Mouse (Mus musculus): ENCODE data around the gene Mrpl1.

Mrpl1 gene

DNA sequence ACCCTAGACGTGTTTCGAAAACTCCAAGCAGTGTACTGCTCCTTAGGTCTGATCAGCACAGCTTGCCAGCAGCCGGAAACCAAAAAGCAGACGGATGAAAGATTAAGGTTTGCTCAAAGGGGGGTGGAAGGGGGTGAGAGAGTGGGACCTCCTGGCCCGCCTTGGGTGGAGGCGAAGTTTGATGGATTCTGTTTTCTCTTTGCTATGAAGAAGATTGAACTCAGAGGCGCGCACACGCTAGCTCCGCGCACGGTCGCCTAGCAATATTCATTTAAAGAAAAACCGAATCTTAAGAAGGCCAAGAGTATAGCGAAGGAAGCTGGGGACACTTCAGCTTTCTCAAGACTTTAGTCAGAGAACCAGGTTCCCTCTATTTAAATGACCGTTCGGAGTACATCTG is at the start of gene Mrpl1:
Gene Mrpl1 (plus strand): TSS at position 35 of the 400 bp plus-strand sequence.
- DNase-seq (ENCODE audit: low read depth, low spot score) = no peak

DNA sequence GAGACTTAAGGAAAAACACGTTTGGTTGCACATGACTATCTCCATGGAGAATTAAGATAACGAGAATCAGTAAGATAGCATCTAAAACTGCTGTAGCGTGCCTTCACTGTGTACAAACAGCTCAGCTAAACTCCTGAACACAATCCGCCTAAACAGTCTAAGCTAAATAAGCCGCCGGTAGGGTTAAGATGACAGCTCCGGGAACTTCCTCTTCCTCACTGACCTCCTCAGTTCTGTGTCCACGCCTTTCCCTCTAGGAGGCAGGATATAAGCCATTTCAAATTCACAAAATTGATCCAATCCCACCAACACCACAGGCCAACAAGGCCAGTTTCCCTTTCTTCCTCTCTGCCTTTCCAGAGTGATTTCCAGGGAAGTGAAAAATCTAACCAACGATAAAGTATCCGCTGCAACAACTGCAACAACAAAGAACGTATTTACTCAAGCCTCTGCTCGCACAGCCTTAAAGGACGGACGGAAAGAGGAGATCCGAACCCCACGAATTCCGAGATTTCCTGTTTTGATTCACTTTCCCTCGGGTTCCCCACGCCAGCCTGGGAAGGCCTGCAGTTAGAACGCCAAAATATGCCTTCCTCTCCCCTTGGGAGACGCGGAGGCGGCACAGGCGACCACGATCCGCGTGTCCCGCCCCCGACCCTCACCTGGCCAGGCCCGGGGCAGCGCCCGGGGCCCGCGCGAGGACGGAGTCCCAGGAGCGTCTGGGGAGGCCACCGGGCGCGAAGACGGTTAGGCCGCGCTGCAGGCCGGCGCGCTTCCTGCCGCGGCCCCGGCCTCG is 48.6 kb upstream of the Mrpl1 start:
- DNase-seq (ENCODE audit: low read depth, low spot score) = no peak

DNA sequence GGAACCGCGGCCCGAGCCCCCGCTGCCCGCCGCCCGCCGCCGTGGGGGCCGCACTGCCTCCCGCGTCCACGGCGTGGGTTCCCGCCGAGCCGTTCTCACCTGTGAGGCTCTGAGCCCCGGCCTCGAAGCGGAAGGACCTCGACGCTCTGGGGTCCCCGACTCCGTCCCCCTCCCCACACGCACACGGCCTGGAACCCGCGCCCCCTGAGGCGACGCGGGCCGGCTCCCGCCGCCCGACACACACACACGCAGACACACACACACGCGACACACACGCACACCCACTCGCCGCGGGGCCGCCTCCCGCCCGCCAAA is 48.1 kb upstream of the Mrpl1 start:
- DNase-seq (ENCODE audit: low read depth, low spot score) = no peak

DNA sequence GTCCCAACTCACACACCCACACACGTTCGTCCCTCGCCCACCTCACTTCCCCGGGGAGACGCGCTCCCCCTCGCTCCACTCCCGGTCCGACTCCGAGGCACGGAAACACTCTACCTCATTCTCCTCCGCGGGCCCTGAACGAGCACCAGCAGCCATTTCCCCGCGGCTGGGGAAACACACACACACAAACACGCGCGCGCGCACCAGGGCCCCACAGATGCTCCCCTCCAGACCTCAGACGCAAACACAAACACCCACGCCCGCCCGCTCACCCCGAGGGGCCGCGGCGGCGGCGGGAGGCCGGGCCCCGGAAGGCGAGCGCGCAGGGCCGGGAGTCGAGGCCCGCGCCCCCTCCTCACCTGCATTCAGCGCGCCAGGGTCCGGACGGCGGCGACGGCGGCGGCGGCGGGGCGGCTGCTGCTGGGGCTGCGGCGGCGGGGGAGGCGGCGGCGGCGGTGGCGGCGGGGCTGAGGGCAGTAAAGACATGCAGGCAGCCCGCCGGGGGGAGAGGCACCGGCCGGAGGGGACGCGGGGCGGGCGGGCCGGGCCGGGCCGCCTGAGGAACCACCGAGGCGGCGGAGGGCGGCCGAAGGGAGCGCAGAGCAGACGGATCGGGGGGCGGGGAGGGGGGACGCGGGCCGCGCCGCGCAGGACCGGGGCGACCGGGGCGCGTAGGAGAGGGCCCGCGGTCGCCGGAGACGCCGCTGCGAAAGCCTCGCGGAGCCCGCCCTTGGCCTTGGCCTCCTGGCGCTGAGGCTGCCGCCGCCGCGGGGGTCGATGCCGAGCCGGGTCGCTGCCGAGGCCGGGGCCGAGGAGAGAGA is 47.5 kb upstream of the Mrpl1 start:
- no peak for DNase-seq (ENCODE audit: low read depth, low spot score)

DNA sequence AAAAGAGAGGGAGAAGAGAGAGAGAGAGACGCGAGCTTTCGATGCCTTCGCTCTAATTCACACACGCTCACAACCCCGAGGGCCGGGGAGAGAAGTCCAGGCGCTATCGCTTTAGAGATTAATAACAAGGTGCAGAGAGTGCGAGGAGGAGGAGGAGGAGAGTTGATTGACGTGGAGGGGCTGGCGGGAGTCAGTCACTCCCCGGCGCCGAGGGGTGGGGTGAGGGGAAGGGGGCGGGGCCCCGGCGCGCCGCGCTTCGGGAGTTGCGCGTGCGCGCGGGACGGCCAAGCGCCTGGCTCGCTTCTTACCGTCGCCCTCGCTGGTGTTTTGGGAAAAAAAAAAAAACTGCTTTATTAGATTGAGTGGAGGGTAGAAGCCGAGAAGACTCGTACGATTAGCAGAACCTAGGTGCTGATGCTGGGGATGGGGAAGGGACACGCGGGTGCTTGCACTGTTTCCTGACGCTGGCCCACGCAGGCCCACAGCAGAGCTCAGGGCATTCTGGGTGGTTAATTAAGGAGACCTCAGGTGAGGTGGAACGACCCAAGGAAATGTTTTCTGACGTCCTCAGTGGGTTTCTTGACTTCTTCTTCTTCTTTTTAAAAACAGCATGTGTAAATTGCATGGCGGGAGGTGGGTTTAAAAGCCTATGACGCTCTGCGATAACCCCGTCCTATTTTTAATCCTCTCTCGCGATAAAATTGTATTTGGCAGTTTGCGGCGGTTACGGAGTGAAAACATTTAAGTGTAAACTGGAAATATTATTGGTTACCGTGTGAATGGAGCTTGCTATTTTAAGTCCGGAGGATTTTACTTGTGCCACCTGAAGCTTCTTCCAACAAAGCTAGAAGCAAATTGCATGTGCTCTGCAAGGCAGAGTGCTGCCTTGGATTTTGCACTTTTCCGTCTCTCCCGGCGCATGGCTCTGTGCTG is 46.6 kb upstream of the Mrpl1 start:
- peak; percentile 77 for DNase-seq (ENCODE audit: low read depth, low spot score)

DNA sequence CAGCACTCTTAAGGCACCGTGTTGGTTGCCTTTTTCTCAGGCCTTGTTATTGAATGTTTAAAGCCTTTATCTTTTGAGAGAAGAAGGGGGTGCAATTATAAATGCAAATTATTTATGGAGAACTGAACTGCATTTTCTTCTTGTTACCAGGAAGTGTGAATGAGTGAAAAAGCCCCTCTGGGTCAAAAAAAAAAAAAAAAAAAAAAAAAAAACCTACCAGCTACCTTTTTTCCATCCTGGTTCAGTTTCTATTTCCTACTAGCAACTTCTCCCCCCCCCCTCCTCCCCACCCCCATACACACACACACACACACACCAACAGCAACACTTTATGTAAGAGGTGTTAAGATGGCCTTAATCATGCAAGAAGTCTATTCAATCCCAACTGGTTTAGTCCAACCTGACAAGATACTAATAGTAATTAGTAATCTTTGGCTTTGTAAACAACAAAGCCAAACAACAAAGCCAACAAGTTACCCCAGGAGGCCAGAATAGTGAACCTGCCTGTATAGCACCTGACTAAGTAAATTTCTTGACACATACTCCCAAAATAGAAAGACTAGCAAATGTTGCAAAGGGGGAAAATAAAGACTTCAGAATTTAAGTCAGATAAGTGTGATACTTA is 45.8 kb upstream of the Mrpl1 start:
- no peak for DNase-seq (ENCODE audit: low read depth, low spot score)

DNA sequence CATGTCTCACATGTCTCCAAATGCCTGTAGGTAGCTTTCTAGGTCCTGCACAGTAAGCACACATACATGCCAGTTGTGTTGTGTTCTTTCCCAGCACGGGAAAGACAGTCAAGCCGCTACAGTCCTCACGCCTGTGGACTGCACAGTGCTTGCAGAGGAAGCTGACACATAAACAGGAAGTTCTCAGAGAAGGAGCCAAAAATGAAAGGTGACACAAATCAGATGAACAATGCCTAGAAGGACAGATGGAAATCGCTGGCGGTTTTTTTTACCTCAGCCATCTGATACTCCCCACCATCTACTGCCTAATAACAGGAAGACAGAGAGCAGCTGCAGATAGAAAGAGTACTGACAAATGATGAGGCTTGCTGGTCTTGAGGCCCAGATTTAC is 45.3 kb upstream of the Mrpl1 start, which contains the start of gene Cnot6l:
Gene Cnot6l (minus strand): TSS at position 151 of the 391 bp plus-strand sequence.
- no peak for DNase-seq (ENCODE audit: low read depth, low spot score)

DNA sequence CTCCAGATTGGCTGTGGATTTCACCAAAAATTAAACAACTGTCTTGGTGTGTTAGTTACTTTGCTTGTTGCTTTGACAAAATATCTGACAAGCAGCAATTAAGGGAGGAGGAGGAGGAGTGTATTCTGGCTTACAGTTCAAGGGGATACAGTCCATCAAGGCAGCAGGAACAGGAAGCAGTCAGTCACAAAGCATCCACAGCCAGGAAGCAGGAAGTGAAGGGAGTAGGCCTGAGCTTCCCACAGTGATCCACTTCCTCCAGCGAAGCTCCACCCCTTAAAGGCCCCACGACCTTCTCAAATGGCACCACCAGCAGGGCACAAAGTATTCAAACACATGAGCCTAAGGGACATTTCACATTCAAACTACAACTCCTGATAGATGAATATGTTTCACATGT is 42.5 kb upstream of the Mrpl1 start:
- DNase-seq (ENCODE audit: low read depth, low spot score) = no peak

DNA sequence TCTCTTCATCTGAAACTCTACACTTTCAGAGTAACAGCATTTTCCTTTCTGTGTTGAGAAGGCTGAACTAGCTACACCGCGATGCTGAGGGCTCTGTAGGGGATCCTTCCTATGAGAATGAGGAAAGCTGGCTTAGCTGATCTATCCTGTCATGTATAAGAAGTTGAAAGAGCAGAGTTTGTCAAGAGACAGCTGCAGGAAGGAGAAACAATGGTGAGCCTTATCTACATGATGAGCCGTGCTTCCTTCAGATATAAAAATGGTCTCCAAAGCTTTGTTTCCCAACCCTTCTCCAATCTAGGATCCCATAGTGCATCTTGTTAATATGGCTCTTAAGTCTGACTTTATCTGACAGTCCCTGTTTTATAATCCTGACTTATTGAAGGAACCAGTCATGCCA is 38.9 kb upstream of the Mrpl1 start:
- no peak for DNase-seq (ENCODE audit: low read depth, low spot score)

DNA sequence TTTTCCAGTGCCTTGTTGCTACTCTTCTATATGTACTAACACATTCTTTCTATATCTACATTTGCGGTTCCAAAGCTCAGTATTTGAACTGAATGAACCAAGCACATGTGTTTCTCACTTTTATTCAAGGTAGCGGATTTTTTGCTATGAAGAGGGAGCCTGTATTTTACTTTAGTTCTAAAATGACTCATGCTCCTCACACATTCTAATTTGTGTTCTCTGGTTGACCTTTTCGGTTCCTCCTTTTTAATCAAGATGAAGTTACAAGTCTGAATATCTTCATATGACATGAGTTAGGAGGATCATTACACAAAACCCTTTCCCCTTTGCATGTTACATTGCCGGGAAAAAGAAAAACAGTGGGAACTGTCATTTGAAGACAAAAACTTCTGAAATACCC is 37.5 kb upstream of the Mrpl1 start:
- DNase-seq (ENCODE audit: low read depth, low spot score) = no peak

DNA sequence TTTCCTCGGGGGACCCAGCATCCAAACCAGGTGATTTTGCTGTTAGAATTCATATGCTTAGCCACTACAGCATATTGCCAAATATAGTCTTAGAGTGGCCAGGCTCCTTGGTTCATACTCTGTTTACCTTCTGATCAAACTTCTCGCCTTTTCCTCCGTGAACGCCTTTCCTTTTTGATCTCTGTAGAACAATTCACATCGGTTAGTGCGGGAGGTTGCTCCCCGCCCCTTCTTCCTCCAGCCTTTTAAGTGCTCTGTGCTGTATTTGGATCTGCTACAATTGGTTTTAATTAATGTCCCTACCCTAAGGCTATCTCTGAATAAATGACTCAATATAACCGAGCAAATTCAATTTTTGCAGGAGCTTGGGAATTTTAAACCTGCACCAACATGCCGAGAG is 33.2 kb upstream of the Mrpl1 start:
- no peak for DNase-seq (ENCODE audit: low read depth, low spot score)

DNA sequence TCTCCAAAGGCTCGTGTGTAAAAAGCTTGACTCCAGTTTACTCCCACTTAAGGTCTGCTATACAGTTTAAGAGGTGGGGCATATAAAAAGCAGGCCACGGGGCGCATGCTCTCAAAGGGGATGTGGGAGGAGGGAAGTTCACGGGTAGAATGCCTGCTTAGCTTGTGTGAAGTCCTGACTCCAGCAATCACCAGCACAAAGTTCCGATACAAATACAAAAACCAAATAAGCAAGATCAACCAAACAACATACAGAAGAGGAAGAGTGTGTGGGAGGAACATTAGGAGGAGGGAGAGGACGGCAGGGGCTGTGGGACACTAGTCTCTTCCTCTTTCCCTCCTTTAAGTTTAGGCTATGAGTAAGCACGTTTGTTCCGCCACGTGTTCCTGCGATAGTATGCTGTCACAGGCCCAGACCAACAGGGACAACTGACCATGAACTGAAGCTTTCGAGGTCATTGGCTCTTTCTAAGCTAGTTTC is 32.4 kb upstream of the Mrpl1 start:
- DNase-seq (ENCODE audit: low read depth, low spot score) = no peak

DNA sequence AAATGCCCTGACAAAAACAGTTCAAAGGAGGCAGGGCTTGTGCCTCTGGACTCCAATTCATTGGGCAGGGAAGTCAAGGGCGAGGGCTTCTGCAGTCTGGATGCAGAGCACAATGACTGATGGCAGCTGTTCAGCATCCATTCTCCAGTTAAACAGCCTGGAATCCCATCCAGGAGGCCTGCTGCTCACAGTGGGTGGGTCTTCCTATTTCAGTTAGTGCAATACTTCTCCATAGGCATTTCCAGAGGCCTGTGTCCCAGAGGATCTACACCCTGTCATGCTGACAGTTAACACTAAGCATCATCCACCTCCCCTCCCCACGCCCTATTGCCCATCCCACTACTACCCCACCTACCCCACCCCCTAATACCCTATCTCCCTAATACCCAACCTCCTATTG is 26.1 kb upstream of the Mrpl1 start:
- DNase-seq (ENCODE audit: low read depth, low spot score) = no peak

DNA sequence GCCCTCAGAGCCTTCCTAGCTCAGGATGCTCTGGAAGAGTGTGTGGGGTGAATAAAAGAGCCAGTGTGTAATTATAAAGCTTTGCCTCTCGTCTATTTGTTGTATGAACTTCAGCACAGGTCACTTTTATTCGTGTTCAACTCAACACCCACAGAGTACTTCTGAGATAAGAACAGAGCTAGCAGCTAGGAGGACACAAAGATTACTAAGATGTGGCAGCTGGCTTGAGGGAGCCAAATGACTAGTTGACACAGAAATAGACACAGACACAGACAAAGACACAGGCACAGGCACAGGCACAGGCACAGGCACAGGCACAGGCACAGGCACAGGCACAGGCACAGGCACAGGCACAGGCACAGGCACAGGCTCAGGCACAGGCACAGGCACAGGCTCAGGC is 25.3 kb upstream of the Mrpl1 start:
- no peak for DNase-seq (ENCODE audit: low read depth, low spot score)

DNA sequence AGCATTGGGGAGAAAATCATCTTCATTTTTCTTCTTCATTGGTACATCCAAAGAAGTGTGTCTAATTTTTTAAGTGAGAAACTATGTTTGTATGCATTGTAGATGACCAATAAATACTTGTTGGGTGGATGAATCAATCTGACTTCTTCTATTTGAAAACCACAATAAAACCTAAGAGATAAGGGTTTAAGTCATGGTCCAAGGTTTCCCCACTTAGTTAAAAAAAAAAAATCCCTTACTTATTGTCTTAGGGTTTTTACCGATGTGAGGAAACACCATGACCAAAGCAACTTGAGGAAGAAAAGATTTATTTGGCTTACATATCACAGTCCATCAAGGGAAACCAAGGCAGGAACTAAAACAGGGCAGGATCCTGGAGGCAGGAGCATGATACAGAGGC is 19.5 kb upstream of the Mrpl1 start:
- DNase-seq (ENCODE audit: low read depth, low spot score) = no peak

DNA sequence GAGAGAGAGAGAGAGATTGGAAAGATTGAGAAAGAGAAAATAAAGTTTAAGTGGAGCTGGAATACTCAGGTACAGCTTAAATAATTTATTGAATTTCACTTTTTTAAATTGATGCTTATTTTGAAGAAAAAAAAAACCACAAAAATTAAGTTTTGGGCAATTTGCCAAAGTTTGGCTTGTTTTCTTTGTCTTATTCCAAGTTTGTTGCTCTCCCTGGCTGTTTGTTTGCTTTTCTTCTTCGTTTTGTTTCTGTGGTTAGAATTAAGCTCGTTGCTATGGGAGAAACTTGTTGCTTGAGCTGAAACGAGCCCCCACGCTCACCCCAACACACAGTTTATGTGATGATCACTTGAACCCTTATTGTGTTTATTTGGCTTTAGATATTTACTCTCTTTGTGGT is 18.0 kb upstream of the Mrpl1 start:
- DNase-seq (ENCODE audit: low read depth, low spot score) = no peak

DNA sequence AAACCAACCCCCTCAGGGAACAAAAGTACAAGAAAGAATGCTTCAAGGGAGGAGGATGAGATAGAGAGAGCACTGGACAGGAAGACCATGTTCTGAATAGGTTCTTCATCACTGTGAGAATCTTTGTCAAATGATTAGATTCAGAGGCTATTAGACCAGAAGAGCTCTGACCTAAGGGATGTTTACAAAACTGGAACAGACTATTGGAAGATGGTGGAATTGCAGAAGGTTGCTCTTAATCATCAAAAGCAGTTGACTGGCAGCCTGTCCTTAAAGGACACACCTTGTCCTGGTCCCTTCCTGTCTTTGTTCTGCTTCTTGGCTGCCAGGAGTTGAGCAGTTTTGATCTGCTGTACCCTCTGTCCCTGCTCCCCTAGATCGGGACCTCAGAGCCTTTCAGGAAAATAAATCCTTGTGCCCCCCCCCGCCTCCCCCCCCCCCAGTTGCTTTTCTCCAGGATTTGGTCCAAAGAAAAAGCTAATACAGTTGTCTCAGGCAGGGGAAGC is 12.7 kb upstream of the Mrpl1 start:
- no peak for DNase-seq (ENCODE audit: low read depth, low spot score)

DNA sequence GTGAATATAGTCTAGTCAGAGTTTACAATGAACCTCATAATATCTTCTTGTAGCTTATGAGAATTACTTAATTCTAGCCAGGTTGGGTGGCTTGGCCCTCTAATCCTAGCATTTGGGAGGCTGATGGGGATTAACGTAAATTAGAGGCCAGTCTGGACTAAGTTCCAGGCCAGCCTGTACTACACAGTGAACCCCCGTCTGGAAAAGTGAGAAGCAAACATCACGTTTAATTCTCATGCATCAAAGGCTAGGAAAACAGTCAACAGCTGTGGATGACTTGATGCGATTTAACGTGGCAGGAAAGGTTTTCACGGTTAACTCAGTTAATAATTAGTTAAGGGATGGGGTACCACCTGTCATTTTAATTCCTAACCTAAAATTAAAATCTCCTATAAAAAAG is 11.0 kb upstream of the Mrpl1 start:
- no peak for DNase-seq (ENCODE audit: low read depth, low spot score)

DNA sequence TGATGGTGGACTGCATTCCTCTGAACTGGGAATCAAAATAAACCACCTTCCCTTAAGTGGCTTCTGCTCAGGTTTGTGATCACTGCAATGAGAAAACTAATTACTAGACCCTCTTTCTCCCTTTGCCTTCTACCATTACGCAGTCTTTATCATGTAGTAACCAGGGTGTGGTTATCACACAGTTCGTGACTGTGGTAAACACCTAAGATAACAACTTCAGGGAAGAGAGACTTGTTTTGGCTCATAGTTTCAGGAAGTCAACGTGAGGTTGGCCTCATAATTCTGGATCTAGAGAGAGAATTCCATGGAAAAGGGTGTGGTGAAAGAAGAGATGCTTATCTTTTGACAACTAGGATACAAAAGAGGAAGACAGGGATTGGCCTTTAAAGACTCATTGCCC is 9.0 kb upstream of the Mrpl1 start:
- DNase-seq (ENCODE audit: low read depth, low spot score) = no peak

DNA sequence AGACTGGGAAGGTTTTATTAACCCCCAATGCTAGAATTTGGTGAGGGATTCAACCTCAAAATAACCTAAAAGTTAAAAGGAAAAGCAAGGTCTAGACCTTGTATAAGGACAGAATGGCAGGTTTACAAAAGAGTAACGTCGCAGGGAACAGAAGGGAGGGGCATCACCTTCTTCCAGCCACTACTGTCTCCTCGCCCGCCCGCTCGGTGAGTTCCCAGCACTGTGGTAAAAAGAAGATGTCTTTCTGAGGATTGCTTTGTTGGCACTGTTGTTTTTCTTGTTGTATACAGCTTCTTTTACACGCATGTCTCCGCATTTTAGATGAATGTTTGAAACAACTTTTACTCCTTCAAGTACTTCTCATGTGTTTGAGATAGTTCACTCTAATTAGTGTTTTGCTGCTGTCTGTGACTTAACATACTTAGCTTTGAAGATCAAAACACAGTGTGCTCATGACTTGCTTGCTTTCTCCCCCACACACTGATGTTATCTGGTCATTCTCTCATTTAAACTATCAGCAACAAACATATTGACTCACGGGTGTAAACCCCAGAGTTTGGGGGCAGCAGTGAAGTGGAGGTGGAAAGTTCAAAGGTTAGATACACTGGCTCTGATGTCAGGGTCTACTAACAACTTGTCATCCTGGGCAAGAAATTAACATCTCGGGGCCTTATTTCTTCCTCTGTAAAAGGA is 7.7 kb upstream of the Mrpl1 start:
- no peak for DNase-seq (ENCODE audit: low read depth, low spot score)

DNA sequence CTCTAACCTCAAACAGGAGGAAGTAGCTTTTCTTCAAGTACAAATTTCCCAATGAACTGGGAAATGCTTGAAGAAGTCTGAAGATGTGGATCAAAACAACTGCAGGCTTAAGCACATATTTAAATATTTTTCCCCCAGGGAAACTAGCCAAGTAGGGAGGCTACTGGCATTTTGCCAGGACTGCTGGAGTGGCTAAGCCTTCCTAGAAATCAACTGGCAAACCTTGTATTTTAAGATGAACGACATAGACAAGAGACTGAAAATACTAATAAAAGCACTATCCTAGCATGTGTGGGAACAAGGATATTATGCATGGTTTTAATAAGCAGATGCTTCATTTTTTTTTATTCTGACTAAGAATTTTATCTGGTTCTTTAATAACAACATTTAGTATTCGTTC is 2.4 kb upstream of the Mrpl1 start:
- DNase-seq (ENCODE audit: low read depth, low spot score) = no peak

Measured in retina, postnatal 7 days (tissue).